Mouse (Mus musculus) bone marrow macrophage, adult 2 months (primary cell): ENCODE measurements around the gene E330017A01Rik.

Experiments used
- CTCF ChIP-seq: IDR thresholded peaks from 2 replicates; pipeline ENCODE4 v1.5.1; 2012; ENCODE audit warnings: low read depth, mild to moderate bottlenecking, low read length, moderate library complexity
- POLR2A ChIP-seq: IDR thresholded peaks from 2 replicates; pipeline ENCODE4 v1.6.1; 2012; ENCODE audit warnings: mild to moderate bottlenecking, low read depth, low read length, borderline replicate concordance

DNA sequence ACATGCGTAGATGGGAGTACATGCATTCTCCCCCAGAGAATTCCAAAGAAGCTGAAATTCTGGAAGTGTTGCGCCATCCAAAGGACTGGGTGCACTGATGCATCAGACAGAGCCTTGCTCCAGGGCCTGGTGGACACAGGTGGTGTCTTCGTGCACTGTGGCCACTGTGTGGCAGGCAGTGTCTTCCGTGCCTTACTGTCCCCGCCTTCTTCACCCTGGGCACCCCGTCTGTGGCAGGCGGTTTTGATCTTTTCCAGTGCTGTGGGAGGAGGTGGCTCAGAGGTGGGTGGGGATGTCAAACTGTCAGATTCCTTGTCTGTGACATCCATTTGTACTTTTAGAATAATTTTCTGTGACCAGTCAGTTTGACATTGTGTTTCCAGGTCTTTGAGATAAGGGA, 40.1 kb upstream of the E330017A01Rik start:
- TF ChIP-seq CTCF: no peak
- TF ChIP-seq POLR2A: no peak
